Mouse (Mus musculus) liver, postnatal 0 days (tissue): ENCODE results near the gene Il31. TPM values are rescaled to one million over a fixed set of nuclear protein-coding genes. Genes with fewer than 3 reads are reported as not detected.

ENCODE experiments used
- ATAC-seq: fragments of 200-750 bp; cut with Nextera tagmentation; 2 replicates; pipeline ENCODE4 v1.8.0; 2017; ENCODE audit warnings: mild to moderate bottlenecking, moderate library complexity
- DNase-seq: peaks from one replicate; pipeline ENCODE4 v3.0.0-alpha.2; 2016
- H3K27ac ChIP-seq: fragments of 300-500 bp; sonication (generic); 2 replicates; pipeline ENCODE4 v1.5.1; 2014; ENCODE audit warnings: antibody characterized with exemption, moderate library complexity, mild to moderate bottlenecking, low read depth
- H3K27me3 ChIP-seq: fragments of 300-500 bp; sonication (generic); 2 replicates; pipeline ENCODE4 v1.6.1; 2014; ENCODE audit warnings: low read length, control low read depth, mixed read lengths; ENCODE audit not compliant: insufficient read depth
- H3K36me3 ChIP-seq: fragments of 300-500 bp; sonication (generic); replicated peaks from 2 replicates; pipeline ENCODE4 v1.6.1; 2014; ENCODE audit warnings: mild to moderate bottlenecking, control low read depth, low read length, moderate library complexity, mixed read lengths; ENCODE audit not compliant: insufficient read depth
- H3K4me1 ChIP-seq: fragments of 300-500 bp; sonication (generic); 2 replicates; pipeline ENCODE4 v1.6.1; 2014; ENCODE audit warnings: antibody characterized with exemption, mild to moderate bottlenecking, control low read depth; ENCODE audit not compliant: insufficient read depth
- H3K4me2 ChIP-seq: fragments of 300-500 bp; sonication (generic); 2 replicates; pipeline ENCODE4 v1.6.1; 2014; ENCODE audit warnings: low read depth, mild to moderate bottlenecking, low read length, moderate library complexity, mixed read lengths
- H3K4me3 ChIP-seq: fragments of 300-500 bp; sonication (generic); 2 replicates; pipeline ENCODE4 v1.5.1; 2014; ENCODE audit warnings: low read depth, low read length
- H3K9ac ChIP-seq: fragments of 300-500 bp; sonication (generic); replicated peaks from 2 replicates; pipeline ENCODE4 v1.6.1; 2014; ENCODE audit warnings: mild to moderate bottlenecking, moderate library complexity
- H3K9me3 ChIP-seq: fragments of 300-500 bp; sonication (generic); 2 replicates; pipeline ENCODE4 v1.6.1; 2016; ENCODE audit warnings: mild to moderate bottlenecking, control low read depth, low read length, mixed read lengths
- CTCF ChIP-seq: sonication (generic); IDR thresholded peaks from 2 replicates; pipeline ENCODE4 v1.5.1; 2016; ENCODE audit warnings: antibody characterized with exemption, low read depth
- EP300 ChIP-seq: IDR thresholded peaks from 2 replicates; pipeline ENCODE4 v1.6.1; 2016; ENCODE audit warnings: antibody characterized with exemption, low read depth, mild to moderate bottlenecking
- WGBS: fragments of 180-500 bp; shearing (Covaris S2); extraction: QIAGEN DNeasy Blood & Tissue Kit; methylation state at CpG from one replicate; pipeline ENCODE4 v1.1.7; 2014; ENCODE audit not compliant: insufficient replicate concordance; 5-methylcytosine and 5-hydroxymethylcytosine counted together
- polyA plus RNA-seq: library from polyadenylated mRNA; unstranded; fragments of >200 nt; fragmentation: Nextera tagmentation; extraction: Ambion mirVana; gene quantifications from 2 replicates; pipeline ENCODE4 v1.2.1, GENCODE M21; 2015

The Il31 gene
- not detected in 2 replicates for polyA plus RNA-seq

DNA sequence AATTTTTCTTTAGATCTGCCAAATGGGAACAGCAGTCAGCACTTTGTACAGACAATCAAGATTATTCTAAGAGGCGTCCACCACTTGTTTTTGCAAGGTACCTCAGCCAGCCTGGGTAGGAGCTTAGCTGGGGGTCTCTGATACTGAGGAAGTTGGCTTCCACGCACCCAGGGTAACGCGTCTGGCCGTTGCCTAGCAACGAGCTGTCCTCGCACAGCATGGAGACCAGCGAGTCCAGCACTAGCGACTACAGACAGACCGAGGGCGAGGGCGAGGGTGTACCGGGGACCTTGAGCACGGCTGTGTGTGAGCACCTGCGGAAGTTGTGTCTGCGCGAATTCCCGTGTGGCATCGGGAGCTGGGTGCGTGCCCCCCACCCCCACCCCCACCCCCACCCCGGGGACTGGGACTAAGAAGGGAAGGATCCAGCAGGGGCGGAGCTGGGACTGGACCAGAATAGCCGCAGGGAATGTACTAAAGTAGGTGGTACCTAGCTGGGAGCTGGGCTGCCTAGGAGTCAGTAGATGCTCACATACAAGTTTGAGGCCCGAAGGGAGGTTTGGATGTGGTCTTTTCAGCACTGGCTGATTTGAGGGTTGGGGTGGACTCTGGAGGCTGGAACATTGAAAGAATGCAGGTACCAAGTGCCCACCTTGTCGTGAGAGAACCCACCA is at the start of gene Il31, which contains the start of gene Lrrc43:
Gene Il31, minus strand, starts transcription at position 378 of the 674 bp plus-strand sequence.
Gene Lrrc43, plus strand, starts transcription at position 194 of the 674 bp plus-strand sequence.
- H3K4me2 ChIP-seq, result 0 out of 2 replicates have a peak within 1 kb of the TSS, but pooled peaks have one; percentile 13
- no peaks in the 10 kb centered on the region for H3K9me3 ChIP-seq

GRCm38 (mm10) chr5:123533801-123534200 is 44.5 kb upstream of the Il31 start:
- Histone ChIP-seq H3K27me3 (no peaks in the 10 kb centered on the region), H3K27ac (no peak overlapping the region), H3K9me3 (no peaks in the 10 kb centered on the region), H3K4me2 (no peak overlapping the region), H3K4me3 (no peak overlapping the region), H3K36me3 (peaks cover 59% of the 10 kb centered on the region), H3K9ac (no peak overlapping the region), H3K4me1 (no peaks in the 10 kb centered on the region)
- ATAC-seq (no peak), DNase-seq (no peak)
- WGBS, result 92% methylated on average over 10 of the region's 10 CpGs
- TF ChIP-seq EP300, result no peak
- TF ChIP-seq CTCF, result no peak

More for the DNA sequence above, at the start of gene Il31, which contains the start of gene Lrrc43:
- no peak within 1 kb of the TSS; the same call in 1 of the 2 replicates for H3K9ac ChIP-seq
- no peak within 1 kb of the TSS for H3K4me3 ChIP-seq
- WGBS, result 11% methylated on average over 25 of the region's 25 CpGs
- H3K4me1 ChIP-seq, result no peaks in the 10 kb centered on the region
- DNase-seq (no peak), ATAC-seq (no peak)
- no peak within 1 kb of the TSS for H3K27ac ChIP-seq
- TF ChIP-seq EP300, result no peak
- TF ChIP-seq CTCF, result no peak
- peaks cover 5% of the 10 kb centered on the region; the same call in 1 of the 2 replicates for H3K27me3 ChIP-seq
- H3K36me3 ChIP-seq, result no peaks in the 10 kb centered on the region

DNA sequence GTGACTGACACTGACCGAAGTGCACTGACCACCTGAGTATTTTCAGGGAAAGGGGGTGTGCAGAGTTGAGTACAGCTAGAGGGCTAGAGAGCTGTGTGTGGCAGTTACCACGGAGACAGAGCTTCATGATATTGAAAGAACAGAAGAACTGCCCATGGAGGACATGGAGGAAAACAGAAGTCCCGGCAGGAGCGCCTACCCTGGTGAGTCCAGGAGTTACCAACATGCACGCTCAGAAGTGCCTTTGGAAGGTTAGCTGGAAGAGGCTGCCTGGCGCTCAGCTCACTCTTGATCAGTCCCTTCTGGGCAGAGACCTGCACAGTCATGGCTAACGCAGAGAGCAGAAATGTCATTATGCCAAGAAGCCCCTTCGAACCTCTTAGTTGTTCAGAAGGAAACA is 40.8 kb upstream of the Il31 start:
- Histone ChIP-seq H3K9me3 (no peaks in the 10 kb centered on the region), H3K27ac (no peak overlapping the region), H3K9ac (no peak overlapping the region), H3K36me3 (peaks cover 53% of the 10 kb centered on the region), H3K4me1 (peaks cover 3% of the 10 kb centered on the region; the same call in 1 of the 2 replicates), H3K4me3 (no peak overlapping the region), H3K27me3 (no peaks in the 10 kb centered on the region), H3K4me2 (no peak overlapping the region)
- 90% methylated on average over 8 of the region's 8 CpGs for WGBS
- DNase-seq (no peak), ATAC-seq (no peak)
- no peak for TF ChIP-seq EP300
- TF ChIP-seq CTCF, result no peak

- ATAC-seq, result no peak
- 68% methylated on average over 7 of the region's 7 CpGs for WGBS
- Histone ChIP-seq H3K4me2 (no peak overlapping the region), H3K36me3 (peaks cover 45% of the 10 kb centered on the region), H3K27me3 (no peaks in the 10 kb centered on the region), H3K27ac (no peak overlapping the region), H3K4me1 (peaks cover 9% of the 10 kb centered on the region), H3K4me3 (no peak overlapping the region), H3K9me3 (no peaks in the 10 kb centered on the region), H3K9ac (no peak overlapping the region)
- no peak for DNase-seq
- TF ChIP-seq EP300 (no peak), CTCF (no peak)
Measured at GRCm38 (mm10) chr5:123528641-123529040, 39.4 kb upstream of the Il31 start.

- H3K4me1 ChIP-seq, result peaks cover 14% of the 10 kb centered on the region
- H3K9me3 ChIP-seq, result no peaks in the 10 kb centered on the region
- peaks cover 25% of the 10 kb centered on the region for H3K36me3 ChIP-seq
- DNase-seq (no peak), ATAC-seq (no peak)
- WGBS, result 89% methylated on average over 9 of the region's 9 CpGs
- H3K9ac ChIP-seq, result no peak overlapping the region
- no peaks in the 10 kb centered on the region for H3K27me3 ChIP-seq
- H3K4me3 ChIP-seq, result no peak overlapping the region
- H3K4me2 ChIP-seq, result no peak overlapping the region
- TF ChIP-seq EP300, result no peak
- no peak for TF ChIP-seq CTCF
- no peak overlapping the region for H3K27ac ChIP-seq
Measured at GRCm38 (mm10) chr5:123525916-123526495, 36.7 kb upstream of the Il31 start.

DNA sequence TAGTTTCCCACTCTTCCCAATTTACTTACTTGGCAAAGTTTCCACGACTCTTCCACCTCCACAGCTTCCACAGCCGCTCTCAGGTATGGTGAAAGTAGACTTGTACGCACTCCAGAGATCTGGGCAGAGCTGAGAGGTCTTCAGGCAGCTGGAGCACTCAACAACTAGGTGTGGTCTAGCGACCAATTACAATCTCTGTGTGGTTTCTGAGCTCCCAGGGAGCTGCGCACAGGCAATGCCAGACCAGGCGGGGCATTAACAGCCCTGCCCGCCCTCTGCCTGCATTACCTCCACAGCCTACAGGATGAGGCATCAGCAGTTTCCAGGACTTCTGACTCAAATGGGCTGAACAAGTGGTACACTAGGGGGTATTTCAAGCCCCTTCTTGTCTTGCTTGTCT is 36.0 kb upstream of the Il31 start, which contains the start of gene Gm49027:
Gene Gm49027, minus strand, starts transcription at position 208 of the 400 bp plus-strand sequence.
- H3K36me3 ChIP-seq, result peaks cover 20% of the 10 kb centered on the region
- WGBS, result 81% methylated on average over 7 of the region's 7 CpGs
- H3K4me3 ChIP-seq, result peak within 1 kb of the TSS; percentile 83
- TF ChIP-seq EP300 (no peak), CTCF (no peak)
- peak within 1 kb of the TSS; percentile 97 for H3K4me2 ChIP-seq
- ATAC-seq, result no peak
- no peaks in the 10 kb centered on the region for H3K9me3 ChIP-seq
- peak within 1 kb of the TSS; percentile 42; the same call in 1 of the 2 replicates for H3K9ac ChIP-seq
- H3K4me1 ChIP-seq, result peaks cover 14% of the 10 kb centered on the region
- no peaks in the 10 kb centered on the region for H3K27me3 ChIP-seq
- H3K27ac ChIP-seq, result no peak within 1 kb of the TSS
- no peak for DNase-seq
